Mouse (Mus musculus) cerebellum, postnatal 36 days (tissue): ENCODE measurements around the gene Tmem82.

Experiments used
- DNase-seq, 2 experiments: peaks; one replicate each; pipeline ENCODE4 v3.0.0; 2021 to 2022; ENCODE audit warnings: mixed read lengths in 2 of 2

Gene Tmem82

DNA sequence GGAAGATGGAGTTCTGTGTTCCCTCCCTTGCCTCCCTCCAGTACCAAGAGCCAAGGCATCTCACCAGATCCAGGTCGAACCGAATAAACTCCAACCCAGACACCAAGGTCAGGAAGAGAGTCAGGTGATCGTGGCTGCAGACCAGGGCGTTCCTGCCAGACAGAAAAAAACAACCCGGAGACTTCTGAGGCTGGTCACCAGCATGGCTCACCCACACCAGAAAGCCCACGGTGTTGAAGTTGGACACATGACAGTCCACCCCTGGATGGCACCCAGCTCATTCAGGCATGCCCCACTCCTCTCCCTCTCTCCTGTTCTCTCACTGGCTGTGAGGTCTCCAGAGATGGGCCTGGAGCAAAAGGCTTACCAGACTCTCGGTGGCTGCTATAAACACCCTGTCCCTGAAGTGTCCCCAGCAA, 22.9 kb upstream of the Tmem82 start:
- DNase-seq = peak in 1 of 2 experiments; percentile 15

GRCm38 (mm10) chr4:141639474-141639873, 21.0 kb upstream of the Tmem82 start:
- DNase-seq = no peak

- DNase-seq = peak; percentile 47 to 54
Observed at GRCm38 (mm10) chr4:141636693-141637092, 18.3 kb upstream of the Tmem82 start.

DNA sequence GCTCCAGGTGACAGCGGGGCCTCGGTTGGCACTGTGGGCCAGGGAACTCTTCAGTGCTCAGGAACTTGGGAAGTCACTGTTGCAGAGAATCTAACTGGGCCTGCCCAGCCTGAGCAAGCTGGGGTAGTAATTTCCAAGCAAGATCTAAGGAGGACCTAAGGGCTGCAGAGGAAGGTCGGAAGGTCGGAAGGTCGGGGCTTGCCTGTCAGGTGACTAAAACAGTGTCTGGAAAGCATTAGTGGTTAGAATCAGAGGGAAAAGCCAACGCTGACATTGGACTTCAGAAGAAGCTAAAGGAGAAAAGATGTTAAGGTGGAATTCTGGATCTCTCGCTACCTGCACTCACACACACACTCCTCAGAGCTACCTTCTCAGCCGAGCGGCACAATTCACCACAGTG, 17.6 kb upstream of the Tmem82 start:
- DNase-seq = no peak

DNA sequence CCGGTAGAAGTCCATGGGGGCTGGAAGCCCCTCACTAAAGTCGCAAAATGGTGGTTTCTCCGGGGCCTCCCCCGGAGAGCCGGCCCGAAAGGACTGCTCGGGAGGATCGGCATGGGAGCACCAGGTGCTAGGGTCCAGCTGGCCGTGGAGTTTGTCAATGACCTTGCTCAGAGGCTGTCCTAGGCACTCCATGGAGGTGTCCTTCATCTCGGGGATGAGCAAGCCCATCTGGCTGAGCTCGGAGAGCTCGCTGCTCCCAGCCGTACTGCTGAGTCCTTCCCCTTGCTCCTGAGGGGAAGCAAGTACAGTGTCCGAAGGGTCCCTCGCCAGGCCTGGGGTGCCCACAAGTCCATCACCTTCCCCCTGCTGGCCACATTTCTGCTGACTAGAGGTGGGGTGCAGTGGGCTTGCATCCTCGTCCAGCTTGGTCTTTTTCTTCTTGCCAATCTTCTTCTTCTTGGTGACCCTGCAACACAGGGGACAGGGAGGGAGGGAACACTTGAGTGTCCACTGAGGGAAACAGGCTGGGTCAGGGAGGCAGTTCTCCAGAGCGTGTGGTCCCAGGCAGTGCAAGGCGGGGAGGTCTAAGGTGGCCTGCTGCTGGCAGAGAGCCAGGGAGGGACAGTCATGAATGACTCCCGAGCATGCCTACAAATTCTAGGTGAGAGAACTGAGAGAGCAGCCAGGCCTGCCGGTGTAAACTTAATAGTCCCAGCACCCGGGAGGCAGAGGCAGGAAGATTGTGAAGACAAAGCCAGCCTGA, 13.9 kb upstream of the Tmem82 start:
- peak in 1 of 2 experiments; percentile 6 for DNase-seq

- no peak for DNase-seq
Observed at GRCm38 (mm10) chr4:141631250-141631649, 12.8 kb upstream of the Tmem82 start.

DNA sequence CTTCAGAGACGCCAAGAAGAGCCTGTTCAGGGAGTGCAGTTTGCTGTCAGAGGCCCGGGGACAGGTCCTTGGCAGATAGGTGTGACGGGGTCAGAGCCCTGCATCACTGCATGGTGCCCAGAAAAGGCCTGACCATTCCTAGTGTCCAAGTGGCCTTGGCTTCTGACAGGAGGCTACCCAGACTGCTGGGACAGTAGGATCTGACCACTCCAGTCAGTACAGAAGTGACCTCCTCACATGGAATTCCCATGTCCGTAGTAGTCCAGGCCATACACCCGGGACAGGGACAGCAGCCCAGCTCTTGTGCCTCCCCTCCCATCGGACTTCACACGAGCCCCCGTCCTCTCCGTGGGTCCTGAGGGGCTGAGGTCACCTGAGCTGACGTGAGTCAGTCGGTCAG, 11.6 kb upstream of the Tmem82 start:
- DNase-seq = peak in 1 of 2 experiments; percentile 2

GRCm38 (mm10) chr4:141628661-141629060, 10.2 kb upstream of the Tmem82 start:
- no peak for DNase-seq

- DNase-seq = peak in 1 of 2 experiments; percentile 2
Observed at GRCm38 (mm10) chr4:141627502-141627901, 9.1 kb upstream of the Tmem82 start.

- no peak for DNase-seq
Observed at GRCm38 (mm10) chr4:141625774-141626550, 7.5 kb upstream of the Tmem82 start.

DNA sequence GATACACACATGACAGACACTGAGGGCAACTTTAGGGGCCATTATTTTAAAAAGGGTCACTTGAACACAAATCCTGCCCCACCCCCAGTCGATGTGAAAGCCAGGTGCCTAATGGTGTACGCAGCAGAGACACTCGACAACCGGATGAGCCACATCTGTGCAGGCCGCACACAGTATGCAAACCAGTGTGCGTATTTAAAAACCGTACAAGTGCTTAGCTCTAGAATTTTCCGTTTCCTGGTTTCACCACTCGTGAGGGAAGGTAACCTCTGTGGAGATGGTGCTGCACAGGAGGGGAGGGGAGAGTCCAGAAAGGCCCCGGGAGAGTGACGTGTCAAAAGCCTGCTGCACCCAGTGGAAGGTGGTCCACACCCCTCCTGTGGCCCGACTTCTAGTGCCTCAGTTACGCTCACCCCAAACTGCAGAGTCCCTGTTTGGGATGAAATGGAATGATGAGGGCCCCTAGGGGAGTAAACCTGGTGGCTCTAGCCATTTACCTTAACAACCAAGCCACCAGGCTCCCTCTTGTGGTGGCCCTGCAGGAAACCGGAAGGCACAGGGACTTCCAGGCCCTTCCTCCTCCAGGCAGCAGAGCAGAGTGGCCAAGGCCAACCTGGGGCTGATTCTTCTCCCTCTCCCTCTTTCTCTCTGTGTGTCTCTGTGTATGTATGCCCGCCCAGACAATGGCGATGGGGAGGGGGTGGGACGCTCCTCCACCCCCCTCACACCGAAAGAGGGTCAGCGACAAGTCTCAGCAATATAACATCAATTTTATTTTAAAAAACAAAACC, 6.7 kb upstream of the Tmem82 start:
- no peak for DNase-seq

DNA sequence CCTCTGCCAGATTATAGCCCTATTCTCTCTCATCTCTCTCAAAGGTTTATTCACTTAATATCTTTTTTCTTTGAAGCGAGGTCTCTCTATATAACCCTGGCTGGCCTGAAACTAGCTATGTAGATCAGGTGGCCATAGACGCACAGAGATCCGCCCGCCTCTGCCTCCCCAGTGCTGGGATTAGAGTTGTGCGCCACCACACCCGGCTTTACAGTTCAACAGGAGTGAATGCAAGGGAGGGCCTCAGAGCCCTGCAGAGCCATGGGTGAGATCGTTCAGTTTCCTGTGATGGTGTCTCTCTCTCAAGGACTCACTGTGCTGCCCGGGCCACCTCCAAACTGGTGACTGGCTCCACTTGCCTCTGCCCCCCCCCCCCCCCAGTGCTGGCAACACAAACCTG, 5.7 kb upstream of the Tmem82 start:
- DNase-seq = no peak

GRCm38 (mm10) chr4:141623666-141624065, 5.2 kb upstream of the Tmem82 start, which contains the start of gene Slc25a34:
Gene Slc25a34, minus strand, starts transcription at chr4:141623821.
- DNase-seq = peak in 1 of 2 experiments; percentile 27

DNA sequence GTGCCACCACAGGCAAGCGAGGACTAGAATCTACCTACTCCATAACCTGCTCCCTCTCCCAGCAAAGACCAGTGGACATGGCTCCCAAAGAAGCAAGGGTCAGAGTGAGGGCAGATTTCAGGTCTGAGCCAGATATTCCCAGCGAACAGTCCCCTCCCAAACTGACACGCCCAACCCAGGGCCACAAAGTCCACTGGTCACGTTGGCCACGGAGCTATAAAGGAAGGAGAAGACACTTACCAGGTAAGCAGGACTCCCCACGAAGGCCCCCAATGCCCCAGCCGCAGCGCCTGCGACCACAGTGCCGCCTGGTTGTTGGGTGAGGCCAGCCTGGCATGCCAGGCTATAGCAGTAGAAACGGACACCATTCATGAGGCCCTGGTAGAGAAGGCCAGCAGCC, 4.6 kb upstream of the Tmem82 start:
- DNase-seq = no peak

GRCm38 (mm10) chr4:141622580-141622979, 4.1 kb upstream of the Tmem82 start:
- DNase-seq = no peak

- DNase-seq = no peak
Observed at GRCm38 (mm10) chr4:141622091-141622490, 3.7 kb upstream of the Tmem82 start.

GRCm38 (mm10) chr4:141621297-141621696, 2.9 kb upstream of the Tmem82 start:
- no peak for DNase-seq

DNA sequence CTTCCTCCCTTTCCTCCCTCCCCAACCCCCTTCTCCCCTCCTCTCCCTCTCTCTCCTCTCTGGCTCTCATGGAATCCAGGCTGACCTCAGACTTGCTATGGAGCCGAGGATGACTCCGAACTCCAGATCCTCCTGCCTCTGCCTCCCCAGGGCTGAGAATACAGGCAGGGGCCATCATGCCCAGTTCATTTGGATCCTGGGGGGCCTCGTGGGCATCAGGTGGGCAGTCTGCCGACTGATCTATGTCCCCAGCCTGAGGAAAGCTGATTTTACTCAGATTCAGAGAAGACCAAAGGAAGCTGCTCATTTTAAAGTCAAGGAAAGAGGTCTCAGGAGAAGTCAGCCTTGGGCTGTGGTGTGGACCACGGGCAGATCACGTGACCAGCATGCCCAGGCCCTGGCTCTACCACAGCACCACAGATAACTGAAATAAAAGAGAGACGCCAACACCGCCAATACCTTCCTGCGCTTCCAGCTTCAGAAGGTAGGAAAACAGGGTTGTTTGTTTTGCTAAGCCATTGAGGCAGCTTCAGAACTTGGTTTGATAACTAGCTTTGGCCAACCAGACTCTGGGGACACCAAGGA, 958 bp upstream of the Tmem82 start:
- no peak for DNase-seq

GRCm38 (mm10) chr4:141617863-141618564, 419 bp downstream of the Tmem82 start:
- no peak for DNase-seq

DNA sequence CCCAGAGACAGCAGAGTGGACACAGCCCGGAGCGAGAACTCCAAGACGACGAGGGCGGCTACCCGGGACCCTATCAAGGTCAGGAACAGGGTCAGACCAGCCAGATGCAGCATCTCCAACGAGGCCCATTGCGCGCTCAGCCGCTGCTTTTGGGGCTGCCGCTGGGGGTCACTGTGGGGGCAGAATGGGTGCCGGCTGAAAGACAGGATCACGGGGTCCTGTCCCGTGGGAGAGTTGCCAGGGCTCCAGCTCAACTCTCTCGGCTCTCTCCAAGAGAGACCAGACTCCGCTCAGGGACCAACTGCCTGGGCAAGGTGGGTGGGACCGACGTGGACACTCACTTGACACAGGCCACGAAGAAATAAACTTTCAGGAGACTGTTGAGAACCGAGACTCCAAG, 1.1 kb downstream of the Tmem82 start:
- peak; percentile 30 to 47 for DNase-seq

GRCm38 (mm10) chr4:141616811-141617210, 1.6 kb downstream of the Tmem82 start:
- DNase-seq = no peak

GRCm38 (mm10) chr4:141614946-141615345, 3.5 kb downstream of the Tmem82 start:
- DNase-seq = no peak
